Mouse (Mus musculus): ENCODE measurements around the gene Gm8165.
"Not testable (repeated sequence)": the region's sequence is repeated elsewhere in the genome, so short reads cannot be mapped to it uniquely, and the experiment has no call there.

The Gm8165 gene

DNA sequence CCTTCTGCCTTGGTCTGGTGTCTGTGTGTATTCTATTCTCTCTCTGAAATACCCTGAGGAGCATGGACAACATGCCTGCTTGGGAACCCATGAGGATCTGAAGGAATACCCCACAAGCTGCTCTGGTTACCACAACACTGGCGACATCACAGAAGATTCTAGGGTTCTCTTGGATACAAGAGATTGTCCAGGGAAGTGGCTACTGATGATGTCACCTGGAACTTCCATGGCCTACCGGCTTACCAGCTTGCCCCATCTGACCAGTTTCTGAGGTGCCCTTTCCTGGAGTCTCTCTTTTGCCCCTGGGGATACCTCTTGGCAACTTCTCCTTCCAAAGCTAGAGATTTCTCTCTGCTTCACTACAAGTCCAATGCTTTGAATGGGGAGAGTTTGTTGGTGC lies at the start of gene Gm8165:
TSS of gene Gm8165 (minus strand) at position 101 of the 400 bp plus-strand sequence.
- DNase-seq, result not testable (repeated sequence)

DNA sequence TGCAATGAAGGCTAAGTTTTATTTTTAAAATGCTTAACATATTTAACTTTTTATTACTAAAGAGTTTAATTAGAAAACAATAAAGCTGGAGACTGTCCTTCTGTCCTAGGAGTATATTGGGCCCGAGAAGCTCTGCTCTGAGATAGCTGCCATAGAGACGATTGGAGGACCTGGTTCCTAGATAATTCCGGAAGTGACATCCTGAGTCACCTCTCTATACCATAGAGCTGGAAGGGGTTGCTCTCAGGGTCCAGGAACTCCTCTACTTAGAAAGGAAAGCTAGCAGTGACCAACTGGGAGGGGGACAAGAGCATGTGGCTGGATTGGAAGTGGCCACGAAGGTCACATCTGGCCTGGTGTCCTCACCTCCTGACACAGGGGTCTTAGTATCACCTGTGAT lies 20.6 kb upstream of the Gm8165 start, which contains the start of gene Gm7324:
TSS of gene Gm7324 (plus strand) at position 208 of the 400 bp plus-strand sequence.
- not testable (repeated sequence) for DNase-seq

Measured in lung, postnatal 10 days (tissue).